Mouse (Mus musculus) stomach, postnatal 0 days (tissue): ENCODE measurements around the gene Zfp112.

Experiments used
- CTCF ChIP-seq: IDR thresholded peaks from 2 replicates; pipeline ENCODE4 v1.5.1; 2016; ENCODE audit warnings: antibody characterized with exemption, low read depth, mild to moderate bottlenecking, moderate library complexity
- EP300 ChIP-seq: optimal IDR thresholded peaks from 2 replicates; pipeline ENCODE3; 2016; ENCODE audit warnings: antibody characterized with exemption

DNA sequence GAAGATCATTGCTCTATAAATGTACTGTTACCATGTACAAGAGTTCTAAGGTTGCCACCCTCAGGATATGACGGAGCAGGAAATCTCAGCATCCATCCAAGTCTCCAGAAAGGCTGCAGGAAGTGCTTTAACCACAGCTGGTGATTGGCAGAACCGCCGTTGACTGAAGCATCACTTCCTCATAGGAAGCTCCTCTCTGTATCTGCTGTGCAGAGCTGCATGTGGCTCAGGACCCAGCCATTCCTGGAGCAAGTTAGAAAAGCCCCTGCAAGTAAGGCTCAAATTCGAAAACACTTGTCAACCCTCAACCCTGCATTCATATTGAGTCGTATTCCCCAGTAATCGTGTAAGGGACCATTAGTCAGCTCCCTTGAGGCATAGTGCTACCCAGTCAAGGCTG, 30.5 kb downstream of the Zfp112 start:
- no peak for TF ChIP-seq CTCF
- TF ChIP-seq EP300: no peak
